Mouse (Mus musculus) thymus, postnatal 0 days (tissue): ENCODE data around the gene 2310030G06Rik. TPM values are rescaled to one million over a fixed set of nuclear protein-coding genes. Genes with fewer than 3 reads are reported as not detected.

Experiments used
- DNase-seq: peaks from one replicate; pipeline ENCODE4 v3.0.0-alpha.2; 2015; ENCODE audit warnings: low spot score
- polyA plus RNA-seq: library from polyadenylated mRNA; unstranded; fragments of >200 nt; fragmentation: Nextera tagmentation; extraction: Ambion mirVana; gene quantifications from 2 replicates; pipeline ENCODE4 v1.2.1, GENCODE M21; 2015

Gene 2310030G06Rik
- polyA plus RNA-seq, 1 experiment from 2014 or later = 6.2 TPM

GRCm38 (mm10) chr9:50742744-50743143 lies 3.6 kb downstream of the 2310030G06Rik start:
- DNase-seq = no peak

DNA sequence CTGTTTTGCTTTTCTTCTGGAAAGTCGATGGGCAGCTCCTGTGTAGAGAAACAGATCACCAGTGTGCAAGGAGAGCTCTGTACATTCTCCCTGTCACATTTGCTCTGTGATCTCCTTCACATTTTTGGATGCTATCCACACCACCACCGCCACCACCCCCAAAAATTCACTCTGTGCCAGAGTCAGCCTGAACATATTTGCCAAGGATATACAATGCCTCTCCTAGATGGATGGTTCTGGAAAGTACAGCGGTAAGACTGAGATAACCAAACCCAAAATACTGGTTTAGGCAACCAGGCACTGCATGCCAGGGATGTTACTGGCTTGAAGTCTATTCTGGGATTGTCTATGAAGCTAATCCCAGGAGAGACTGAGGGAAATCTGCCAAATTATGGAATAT lies 4.1 kb downstream of the 2310030G06Rik start:
- no peak for DNase-seq

GRCm38 (mm10) chr9:50740867-50741784 lies 5.2 kb downstream of the 2310030G06Rik start:
- no peak for DNase-seq

DNA sequence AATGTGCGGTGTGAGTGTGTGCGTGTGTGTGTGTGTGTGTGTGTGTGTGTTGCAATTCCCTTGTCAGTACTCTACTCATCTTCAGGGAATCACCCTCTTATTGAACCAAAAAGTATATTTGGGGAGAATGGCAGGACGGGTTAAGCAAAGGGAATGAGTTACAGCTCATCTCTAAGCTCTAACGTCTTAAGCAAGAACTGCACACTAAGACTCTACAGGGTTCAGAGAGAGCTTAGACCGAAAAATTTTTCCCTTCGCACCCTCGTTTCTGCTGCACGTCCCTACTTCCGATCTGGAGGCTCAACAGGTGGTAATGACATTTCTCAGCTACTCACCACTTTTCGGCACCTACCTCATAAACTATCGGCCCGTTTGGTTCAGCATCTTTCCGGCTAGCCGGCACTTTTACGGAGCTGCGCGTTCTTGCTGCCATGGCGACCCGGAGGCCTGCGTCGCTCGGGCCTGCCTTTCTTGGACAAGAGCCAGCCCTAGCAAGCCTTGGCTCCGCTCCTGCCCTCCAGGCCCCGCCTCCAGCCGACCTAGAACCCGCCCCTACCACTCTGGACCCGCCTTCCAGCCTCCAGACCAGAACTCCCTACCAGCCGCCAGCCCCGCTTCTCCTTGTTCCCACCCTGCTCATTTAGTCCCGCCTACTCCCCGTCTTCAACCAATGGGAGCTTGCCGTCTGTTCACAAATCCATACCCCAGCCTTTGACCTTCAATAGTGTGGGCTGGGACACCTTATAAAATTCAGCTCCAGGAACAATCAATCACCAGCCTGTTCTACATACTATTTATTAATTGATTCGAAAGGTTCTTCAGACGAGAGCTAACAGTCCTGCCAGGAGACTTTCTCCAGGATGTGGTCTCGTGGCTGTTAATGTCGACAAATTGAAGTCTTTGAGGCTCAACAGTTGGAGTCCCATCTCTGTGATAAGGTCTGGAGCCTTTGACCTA lies 7.1 kb downstream of the 2310030G06Rik start, which contains the start of gene Dixdc1:
Gene Dixdc1 (minus strand): TSS at position 604 of the 957 bp plus-strand sequence.
- peak; percentile 65 for DNase-seq

- DNase-seq = no peak
Observed at GRCm38 (mm10) chr9:50734989-50735388, 11.3 kb downstream of the 2310030G06Rik start.

DNA sequence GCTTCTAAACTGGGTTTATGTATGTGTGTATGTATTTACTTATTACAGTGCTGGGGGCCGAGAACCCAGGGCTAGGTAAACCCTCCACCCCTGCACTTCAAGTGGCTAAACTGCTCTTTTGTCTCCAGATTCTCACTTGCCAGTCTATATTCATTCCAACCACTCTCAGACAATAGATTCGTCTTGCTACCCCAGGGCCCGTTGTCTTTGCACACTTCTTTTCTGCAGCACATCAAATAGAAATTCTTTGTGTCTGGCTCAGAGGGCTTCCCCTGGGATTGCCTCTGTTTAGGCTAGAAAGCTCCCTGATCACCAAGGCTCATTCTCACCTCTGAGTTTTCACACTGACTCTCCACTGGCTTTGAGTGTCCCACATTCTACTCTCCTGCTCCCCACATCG lies 13.8 kb downstream of the 2310030G06Rik start:
- DNase-seq = no peak

DNA sequence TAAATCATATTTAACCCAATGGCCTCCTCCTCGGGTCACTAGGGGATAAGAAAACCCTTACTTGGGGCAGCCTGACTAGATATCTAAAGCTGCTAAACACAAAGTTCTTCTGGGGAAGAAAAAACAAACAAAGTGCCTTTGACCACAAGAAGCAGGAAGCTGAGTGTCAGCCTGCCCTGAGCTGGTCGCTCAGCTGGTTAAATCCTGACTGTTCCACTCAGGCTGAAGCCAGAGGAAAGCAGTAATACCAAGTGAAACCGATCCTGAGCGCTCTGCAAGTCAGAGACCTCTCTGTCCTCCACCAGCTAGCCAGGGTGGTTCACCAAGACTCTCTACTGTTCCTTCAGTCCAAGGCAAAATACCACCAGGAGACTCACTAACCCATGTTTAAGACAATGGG lies 16.7 kb downstream of the 2310030G06Rik start:
- no peak for DNase-seq

- DNase-seq = peak; percentile 56
Observed at GRCm38 (mm10) chr9:50727925-50728651, 18.2 kb downstream of the 2310030G06Rik start.

GRCm38 (mm10) chr9:50727171-50727924 lies 19.0 kb downstream of the 2310030G06Rik start:
- no peak for DNase-seq

GRCm38 (mm10) chr9:50725921-50726590 lies 20.3 kb downstream of the 2310030G06Rik start:
- DNase-seq = no peak

DNA sequence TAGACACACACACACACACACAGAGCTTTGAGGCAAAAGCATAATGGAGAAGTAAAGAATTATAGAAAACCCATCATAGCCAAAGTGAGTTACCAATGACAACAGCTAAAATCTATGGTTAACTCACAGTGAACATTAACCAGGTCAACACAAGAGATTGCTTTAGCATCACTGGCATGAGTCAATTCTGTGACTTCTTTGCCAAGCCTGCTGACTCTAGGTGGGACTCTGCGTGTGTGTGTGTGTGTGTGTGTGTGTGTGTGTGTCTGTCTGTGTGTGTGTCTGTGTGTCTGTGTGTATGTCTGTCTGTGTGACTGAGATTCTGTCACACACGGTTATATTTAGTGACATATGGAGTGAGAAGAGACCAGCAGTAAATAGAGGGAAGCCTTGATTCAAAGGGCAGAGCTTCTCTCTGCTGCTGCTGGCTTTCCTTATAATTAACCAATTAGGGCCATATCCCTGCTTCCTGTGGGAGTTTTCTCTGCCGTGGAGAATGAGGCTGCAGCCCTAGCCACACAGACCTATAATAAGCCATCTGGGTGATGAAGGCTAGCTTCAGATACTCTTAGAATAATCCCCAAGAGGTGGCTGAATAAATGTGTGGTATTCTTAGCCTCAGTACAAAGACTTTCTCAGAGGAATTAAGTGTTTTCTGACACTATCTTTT lies 21.5 kb downstream of the 2310030G06Rik start:
- DNase-seq = no peak

DNA sequence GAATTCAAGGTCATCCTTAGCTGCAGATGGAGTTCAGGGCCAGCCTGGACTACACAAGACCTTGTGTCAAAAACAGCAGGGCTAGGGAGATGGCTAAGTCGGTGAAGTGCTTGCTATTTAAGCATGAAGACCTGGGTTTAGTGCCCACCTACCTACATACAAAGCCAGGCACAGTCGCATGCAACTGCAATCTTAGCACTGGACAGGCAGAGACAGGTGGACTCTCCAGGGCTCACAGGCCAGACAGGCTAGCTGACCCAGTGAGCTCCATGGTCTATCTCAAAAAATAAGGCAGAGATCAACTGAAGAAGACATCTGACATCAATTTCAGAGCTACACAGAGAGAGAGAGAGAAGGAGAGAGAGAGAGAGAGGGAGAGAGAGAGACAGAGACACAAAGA lies 22.2 kb downstream of the 2310030G06Rik start:
- DNase-seq = no peak

GRCm38 (mm10) chr9:50723406-50723805 lies 22.9 kb downstream of the 2310030G06Rik start:
- DNase-seq = no peak

GRCm38 (mm10) chr9:50722451-50722911 lies 23.9 kb downstream of the 2310030G06Rik start:
- DNase-seq = no peak

DNA sequence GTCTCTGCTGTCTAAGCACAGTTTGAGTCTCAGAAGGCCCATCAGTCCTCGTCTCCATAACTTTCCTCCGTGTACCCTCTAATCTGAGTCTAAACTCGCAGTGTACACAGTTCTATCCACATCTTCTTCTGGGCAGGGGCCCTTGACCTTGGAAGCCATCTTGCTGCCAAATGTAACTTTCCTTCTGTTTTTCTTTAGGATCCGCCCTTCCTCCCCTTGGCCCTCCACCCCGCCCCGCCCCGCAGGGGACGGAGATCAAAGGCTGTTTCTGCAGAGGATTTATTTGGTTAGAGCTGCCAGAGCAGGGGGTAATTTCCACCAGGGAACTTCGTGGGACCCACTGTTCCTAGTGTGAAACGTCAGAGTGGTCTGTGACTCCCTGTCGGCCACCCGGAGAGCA lies 25.3 kb downstream of the 2310030G06Rik start:
- no peak for DNase-seq

DNA sequence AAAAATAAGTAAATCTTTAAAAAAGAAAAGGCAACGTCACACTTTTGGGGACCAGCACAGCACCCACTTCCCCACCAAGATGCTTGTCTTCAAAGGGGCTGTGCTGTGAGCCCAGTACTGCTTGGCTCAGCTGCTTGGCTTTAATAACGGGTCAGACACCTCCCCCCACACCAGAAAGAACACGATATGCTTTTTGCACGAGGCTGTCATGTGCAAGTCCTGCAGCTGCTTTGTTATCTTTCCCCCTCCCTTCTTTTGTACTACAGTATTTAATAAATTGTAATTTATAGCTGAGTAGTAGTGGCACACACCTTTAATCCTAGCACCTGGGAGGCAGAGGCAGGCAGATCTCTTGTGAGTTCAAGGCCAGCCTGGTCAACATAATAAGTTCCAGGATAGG lies 27.5 kb downstream of the 2310030G06Rik start:
- DNase-seq = no peak

GRCm38 (mm10) chr9:50714188-50714587 lies 32.1 kb downstream of the 2310030G06Rik start:
- DNase-seq = no peak

GRCm38 (mm10) chr9:50711337-50711736 lies 35.0 kb downstream of the 2310030G06Rik start:
- DNase-seq = no peak

DNA sequence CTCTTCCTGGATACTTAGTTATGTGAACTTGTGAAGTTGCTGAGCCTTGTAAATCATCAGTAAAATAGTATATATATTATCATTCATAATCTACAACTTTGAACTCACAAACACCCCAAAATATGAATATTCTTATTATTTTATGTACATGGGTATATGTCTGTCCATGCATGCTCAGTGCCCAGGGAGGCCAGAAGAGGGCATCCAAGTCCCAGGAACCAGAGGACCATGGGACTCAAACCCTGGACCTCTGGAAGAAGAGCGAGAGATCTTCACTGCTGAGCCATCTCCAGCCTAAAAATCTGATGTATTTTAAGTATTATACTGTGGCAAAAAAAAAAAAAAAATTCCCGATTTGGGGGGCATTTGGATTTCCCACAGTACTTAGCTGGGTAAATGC lies 37.2 kb downstream of the 2310030G06Rik start:
- no peak for DNase-seq
